In genomic region chr13:58070504-58070903, GRCm38 (mm10) we compare ENCODE assay signal across 14 mouse cellular contexts.
"Had no signal": no experiment of that assay in that cellular context is flagged by ENCODE, and none has a peak within 500 bp of the region (broad histone marks: within the 10 kb centered on the region; RNA-seq: fewer than 3 reads in every experiment).

No protein-coding gene starts in this region.

- H3K4me3 ChIP-seq: left cerebral cortex, adult 2 months; limb, embryonic 10.5 days; liver, embryonic 15.5 days; midbrain, embryonic 10.5 days; neural tube, embryonic 13.5 days had no signal

- H3K9ac ChIP-seq: liver, embryonic 15.5 days; neural tube, embryonic 13.5 days had no signal

- H3K4me2 ChIP-seq: liver, embryonic 11.5 days; liver, embryonic 15.5 days; neural tube, embryonic 13.5 days had no signal

- H3K27ac ChIP-seq: left cerebral cortex, adult 2 months; liver, embryonic 15.5 days; midbrain, embryonic 10.5 days; neural tube, embryonic 13.5 days had no signal

- H3K36me3 ChIP-seq: liver, embryonic 15.5 days; midbrain, embryonic 10.5 days had no signal

- DNase-seq: kidney, adult 11 months; kidney, postnatal 10 days; kidney, postnatal 4 days; retina, postnatal 1 day; right cerebral cortex, postnatal 4 days; spleen, adult 18-20 months; thymus, postnatal 36 days had no signal

- ATAC-seq: midbrain, embryonic 16.5 days had no signal

- H3K27me3 ChIP-seq: liver, embryonic 15.5 days; neural tube, embryonic 13.5 days had no signal

- H3K9me3 ChIP-seq: limb, embryonic 10.5 days; liver, embryonic 15.5 days; midbrain, embryonic 10.5 days; neural tube, embryonic 13.5 days had no signal
